Mouse (Mus musculus): ENCODE measurements around the gene Stx4a. TPM values are rescaled to one million over a fixed set of nuclear protein-coding genes. Genes with fewer than 3 reads are reported as not detected.

The Stx4a gene
- polyA plus RNA-seq, 1 experiment from 2014 or later, result 44.6 TPM

- Histone ChIP-seq H3K9me3 (ENCODE audit: low read length) (no peaks in the 10 kb centered on the region), H3K4me2 (replicated peaks; ENCODE audit: low read depth, low read length) (no peak overlapping the region), H3K9ac (replicated peaks; ENCODE audit: low read length) (no peak overlapping the region), H3K27me3 (ENCODE audit: insufficient read depth, low read length) (no peaks in the 10 kb centered on the region), H3K4me3 (ENCODE audit: low read length) (no peak overlapping the region), H3K36me3 (ENCODE audit: insufficient read depth, low read length) (no peaks in the 10 kb centered on the region), H3K27ac (ENCODE audit: low read length) (peak overlapping the region; percentile 51), H3K4me1 (ENCODE audit: insufficient read depth, low read length) (peaks cover 12% of the 10 kb centered on the region; the same call in 1 of the 2 replicates)
- no peak for ATAC-seq (ENCODE audit: low FRiP score, low TSS enrichment)
- 47% methylated on average over 4 of the region's 4 CpGs for WGBS
Observed at GRCm38 (mm10) chr7:127813821-127814220, 10.3 kb upstream of the Stx4a start.

GRCm38 (mm10) chr7:127814241-127814921 lies 9.7 kb upstream of the Stx4a start:
- Histone ChIP-seq H3K4me1 (ENCODE audit: insufficient read depth, low read length) (peaks cover 12% of the 10 kb centered on the region; the same call in 1 of the 2 replicates), H3K36me3 (ENCODE audit: insufficient read depth, low read length) (no peaks in the 10 kb centered on the region), H3K4me2 (replicated peaks; ENCODE audit: low read depth, low read length) (no peak overlapping the region), H3K4me3 (ENCODE audit: low read length) (no peak overlapping the region), H3K9ac (replicated peaks; ENCODE audit: low read length) (0 out of 2 replicates have a peak overlapping the region, but pooled peaks have one; percentile 26), H3K27me3 (ENCODE audit: insufficient read depth, low read length) (no peaks in the 10 kb centered on the region), H3K27ac (ENCODE audit: low read length) (peak overlapping the region; percentile 51; the same call in 1 of the 2 replicates), H3K9me3 (ENCODE audit: low read length) (no peaks in the 10 kb centered on the region)
- WGBS, result 59% methylated on average over 19 of the region's 19 CpGs
- ATAC-seq (ENCODE audit: low FRiP score, low TSS enrichment), result 0 out of 2 replicates have a peak, but pooled peaks have one; percentile 20

- WGBS, result 78% methylated on average over 15 of the region's 15 CpGs
- Histone ChIP-seq H3K36me3 (ENCODE audit: insufficient read depth, low read length) (no peaks in the 10 kb centered on the region), H3K9ac (replicated peaks; ENCODE audit: low read length) (0 out of 2 replicates have a peak overlapping the region, but pooled peaks have one; percentile 10), H3K27me3 (ENCODE audit: insufficient read depth, low read length) (no peaks in the 10 kb centered on the region), H3K27ac (ENCODE audit: low read length) (0 out of 2 replicates have a peak overlapping the region, but pooled peaks have one; percentile 30), H3K4me2 (replicated peaks; ENCODE audit: low read depth, low read length) (no peak overlapping the region), H3K9me3 (ENCODE audit: low read length) (no peaks in the 10 kb centered on the region), H3K4me3 (ENCODE audit: low read length) (no peak overlapping the region), H3K4me1 (ENCODE audit: insufficient read depth, low read length) (peaks cover 12% of the 10 kb centered on the region; the same call in 1 of the 2 replicates)
- ATAC-seq (ENCODE audit: low FRiP score, low TSS enrichment), result no peak
Observed at GRCm38 (mm10) chr7:127815116-127815665, 8.9 kb upstream of the Stx4a start.

GRCm38 (mm10) chr7:127815954-127816821 lies 7.9 kb upstream of the Stx4a start:
- H3K9ac ChIP-seq (replicated peaks; ENCODE audit: low read length), result peak overlapping the region; percentile 37; the same call in 1 of the 2 replicates
- peak; percentile 60 for ATAC-seq (ENCODE audit: low FRiP score, low TSS enrichment)
- no peaks in the 10 kb centered on the region for H3K36me3 ChIP-seq (ENCODE audit: insufficient read depth, low read length)
- H3K4me1 ChIP-seq (ENCODE audit: insufficient read depth, low read length), result peaks cover 16% of the 10 kb centered on the region; the same call in 1 of the 2 replicates
- no peak overlapping the region for H3K4me3 ChIP-seq (ENCODE audit: low read length)
- H3K4me2 ChIP-seq (replicated peaks; ENCODE audit: low read depth, low read length), result no peak overlapping the region
- WGBS, result 56% methylated on average over 15 of the region's 15 CpGs
- H3K27ac ChIP-seq (ENCODE audit: low read length), result peak overlapping the region; percentile 37; the same call in 1 of the 2 replicates
- no peaks in the 10 kb centered on the region for H3K9me3 ChIP-seq (ENCODE audit: low read length)
- no peaks in the 10 kb centered on the region for H3K27me3 ChIP-seq (ENCODE audit: insufficient read depth, low read length)

- Histone ChIP-seq H3K4me1 (ENCODE audit: insufficient read depth, low read length) (peaks cover 20% of the 10 kb centered on the region; the same call in 1 of the 2 replicates), H3K27me3 (ENCODE audit: insufficient read depth, low read length) (no peaks in the 10 kb centered on the region), H3K36me3 (ENCODE audit: insufficient read depth, low read length) (no peaks in the 10 kb centered on the region), H3K4me3 (ENCODE audit: low read length) (no peak overlapping the region), H3K4me2 (replicated peaks; ENCODE audit: low read depth, low read length) (no peak overlapping the region), H3K9ac (replicated peaks; ENCODE audit: low read length) (no peak overlapping the region), H3K27ac (ENCODE audit: low read length) (no peak overlapping the region), H3K9me3 (ENCODE audit: low read length) (no peaks in the 10 kb centered on the region)
- no peak for ATAC-seq (ENCODE audit: low FRiP score, low TSS enrichment)
- WGBS, result 62% methylated on average over 7 of the region's 7 CpGs
Observed at GRCm38 (mm10) chr7:127817053-127817452, 7.0 kb upstream of the Stx4a start.

- Histone ChIP-seq H3K4me2 (replicated peaks; ENCODE audit: low read depth, low read length) (no peak overlapping the region), H3K4me3 (ENCODE audit: low read length) (no peak overlapping the region), H3K27ac (ENCODE audit: low read length) (no peak overlapping the region), H3K36me3 (ENCODE audit: insufficient read depth, low read length) (no peaks in the 10 kb centered on the region), H3K27me3 (ENCODE audit: insufficient read depth, low read length) (no peaks in the 10 kb centered on the region), H3K4me1 (ENCODE audit: insufficient read depth, low read length) (peaks cover 20% of the 10 kb centered on the region; the same call in 1 of the 2 replicates), H3K9ac (replicated peaks; ENCODE audit: low read length) (no peak overlapping the region), H3K9me3 (ENCODE audit: low read length) (no peaks in the 10 kb centered on the region)
- ATAC-seq (ENCODE audit: low FRiP score, low TSS enrichment), result no peak
- WGBS, result 95% methylated on average over 5 of the region's 5 CpGs
Observed at GRCm38 (mm10) chr7:127817776-127818175, 6.3 kb upstream of the Stx4a start.

GRCm38 (mm10) chr7:127820836-127821509 lies 3.1 kb upstream of the Stx4a start:
- WGBS, result 50% methylated on average over 13 of the region's 13 CpGs

GRCm38 (mm10) chr7:127822494-127822893 lies 1.6 kb upstream of the Stx4a start:
- Histone ChIP-seq H3K9ac (replicated peaks; ENCODE audit: low read length) (no peak overlapping the region), H3K27ac (ENCODE audit: low read length) (no peak overlapping the region), H3K9me3 (ENCODE audit: low read length) (no peaks in the 10 kb centered on the region), H3K36me3 (ENCODE audit: insufficient read depth, low read length) (no peaks in the 10 kb centered on the region), H3K4me3 (ENCODE audit: low read length) (no peak overlapping the region), H3K4me2 (replicated peaks; ENCODE audit: low read depth, low read length) (no peak overlapping the region), H3K27me3 (ENCODE audit: insufficient read depth, low read length) (no peaks in the 10 kb centered on the region), H3K4me1 (ENCODE audit: insufficient read depth, low read length) (peaks cover 19% of the 10 kb centered on the region)
- 73% methylated on average over 3 of the region's 3 CpGs for WGBS
- no peak for ATAC-seq (ENCODE audit: low FRiP score, low TSS enrichment)

More at GRCm38 (mm10) chr7:127820836-127821509, 3.1 kb upstream of the Stx4a start:
- Histone ChIP-seq H3K4me1 (ENCODE audit: insufficient read depth, low read length) (peaks cover 21% of the 10 kb centered on the region), H3K36me3 (ENCODE audit: insufficient read depth, low read length) (no peaks in the 10 kb centered on the region), H3K9me3 (ENCODE audit: low read length) (no peaks in the 10 kb centered on the region), H3K4me2 (replicated peaks; ENCODE audit: low read depth, low read length) (no peak overlapping the region), H3K9ac (replicated peaks; ENCODE audit: low read length) (peak overlapping the region; percentile 46; the same call in 1 of the 2 replicates), H3K4me3 (ENCODE audit: low read length) (no peak overlapping the region), H3K27me3 (ENCODE audit: insufficient read depth, low read length) (no peaks in the 10 kb centered on the region), H3K27ac (ENCODE audit: low read length) (peak overlapping the region; percentile 76)
- no peak; the same call in 1 of the 2 replicates for ATAC-seq (ENCODE audit: low FRiP score, low TSS enrichment)

Measured in kidney, embryonic 16.5 days (tissue).